Mouse (Mus musculus): ENCODE measurements around the gene Fcgr3. TPM values are rescaled to one million over a fixed set of nuclear protein-coding genes. Genes with fewer than 3 reads are reported as not detected.
"Not testable (repeated sequence)": the region's sequence is repeated elsewhere in the genome, so short reads cannot be mapped to it uniquely, and the experiment has no call there.

The Fcgr3 gene
- polyA plus RNA-seq, 1 experiment from 2014 or later = 10.4 TPM

- Histone ChIP-seq H3K36me3 (no peaks in the 10 kb centered on the region), H3K4me1 (replicated peaks) (peaks cover 2% of the 10 kb centered on the region), H3K27me3 (no peaks in the 10 kb centered on the region), H3K9me3 (replicated peaks) (no peaks in the 10 kb centered on the region), H3K9ac (peak overlapping the region; percentile 61), H3K27ac (peak overlapping the region; percentile 71), H3K4me2 (peak overlapping the region; percentile 74), H3K4me3 (peak overlapping the region; percentile 72)
- WGBS = under 1% methylated on average over 40 of the region's 40 CpGs
- ATAC-seq (replicated peaks; ENCODE audit: insufficient number of reproducible peaks, insufficient read depth, low FRiP score, low read depth) = peak; percentile 87
Observed at GRCm38 (mm10) chr1:171101733-171102546, 37.2 kb upstream of the Fcgr3 start.

- H3K27me3 ChIP-seq = no peaks in the 10 kb centered on the region
- H3K9ac ChIP-seq = no peak overlapping the region
- H3K9me3 ChIP-seq (replicated peaks) = no peaks in the 10 kb centered on the region
- WGBS = 33% methylated on average over 2 of the region's 2 CpGs
- H3K27ac ChIP-seq = no peak overlapping the region
- H3K4me3 ChIP-seq = no peak overlapping the region
- no peak overlapping the region; the same call in 1 of the 2 replicates for H3K4me2 ChIP-seq
- no peak for ATAC-seq (replicated peaks; ENCODE audit: insufficient number of reproducible peaks, insufficient read depth, low FRiP score, low read depth)
- H3K36me3 ChIP-seq = no peaks in the 10 kb centered on the region
- H3K4me1 ChIP-seq (replicated peaks) = peaks cover 9% of the 10 kb centered on the region
Observed at GRCm38 (mm10) chr1:171101033-171101432, 36.3 kb upstream of the Fcgr3 start.

- WGBS = 40% methylated on average over 2 of the region's 2 CpGs
- no peaks in the 10 kb centered on the region for H3K27me3 ChIP-seq
Observed at GRCm38 (mm10) chr1:171097612-171098011, 32.9 kb upstream of the Fcgr3 start.

DNA sequence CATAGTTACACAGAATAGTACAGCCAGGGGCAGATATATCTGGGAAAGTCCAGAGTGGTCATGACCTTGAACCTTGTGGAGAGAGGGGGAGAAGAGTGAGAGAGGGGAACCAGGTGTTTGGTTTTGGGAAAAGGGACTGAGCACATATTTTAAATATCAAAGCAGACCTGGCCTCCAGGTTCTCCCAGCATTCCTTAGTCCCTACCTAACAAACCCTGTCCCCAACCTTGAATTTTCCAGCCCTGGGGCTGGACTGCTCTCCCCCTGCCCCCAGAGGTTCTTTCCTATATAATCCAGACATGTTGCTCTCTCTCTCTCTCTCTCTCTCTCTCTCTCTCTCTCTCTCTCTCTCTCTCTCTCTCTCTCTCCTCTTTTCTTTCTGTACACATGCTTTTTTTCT is 32.4 kb upstream of the Fcgr3 start:
- no peak overlapping the region for H3K4me2 ChIP-seq
- no peak overlapping the region for H3K9ac ChIP-seq
- H3K27ac ChIP-seq = no peak overlapping the region
- no peaks in the 10 kb centered on the region for H3K9me3 ChIP-seq (replicated peaks)
- no peak overlapping the region for H3K4me3 ChIP-seq
- no peak for ATAC-seq (replicated peaks; ENCODE audit: insufficient number of reproducible peaks, insufficient read depth, low FRiP score, low read depth)
- H3K27me3 ChIP-seq = no peaks in the 10 kb centered on the region
- H3K36me3 ChIP-seq = no peaks in the 10 kb centered on the region
- H3K4me1 ChIP-seq (replicated peaks) = peaks cover 10% of the 10 kb centered on the region

More at GRCm38 (mm10) chr1:171097612-171098011, 32.9 kb upstream of the Fcgr3 start:
- Histone ChIP-seq H3K4me2 (no peak overlapping the region), H3K36me3 (no peaks in the 10 kb centered on the region), H3K4me1 (replicated peaks) (peaks cover 10% of the 10 kb centered on the region), H3K27ac (no peak overlapping the region), H3K9me3 (replicated peaks) (no peaks in the 10 kb centered on the region), H3K4me3 (no peak overlapping the region), H3K9ac (no peak overlapping the region)
- no peak for ATAC-seq (replicated peaks; ENCODE audit: insufficient number of reproducible peaks, insufficient read depth, low FRiP score, low read depth)

- Histone ChIP-seq H3K9me3 (replicated peaks) (no peaks in the 10 kb centered on the region), H3K36me3 (no peaks in the 10 kb centered on the region), H3K4me2 (peak overlapping the region; percentile 34), H3K27ac (no peak overlapping the region), H3K27me3 (no peaks in the 10 kb centered on the region), H3K9ac (no peak overlapping the region), H3K4me1 (replicated peaks) (peaks cover 10% of the 10 kb centered on the region), H3K4me3 (0 out of 2 replicates have a peak overlapping the region, but pooled peaks have one; percentile 5)
- 25% methylated on average over 10 of the region's 10 CpGs for WGBS
- ATAC-seq (replicated peaks; ENCODE audit: insufficient number of reproducible peaks, insufficient read depth, low FRiP score, low read depth) = no peak
Observed at GRCm38 (mm10) chr1:171096110-171096964, 31.6 kb upstream of the Fcgr3 start.

DNA sequence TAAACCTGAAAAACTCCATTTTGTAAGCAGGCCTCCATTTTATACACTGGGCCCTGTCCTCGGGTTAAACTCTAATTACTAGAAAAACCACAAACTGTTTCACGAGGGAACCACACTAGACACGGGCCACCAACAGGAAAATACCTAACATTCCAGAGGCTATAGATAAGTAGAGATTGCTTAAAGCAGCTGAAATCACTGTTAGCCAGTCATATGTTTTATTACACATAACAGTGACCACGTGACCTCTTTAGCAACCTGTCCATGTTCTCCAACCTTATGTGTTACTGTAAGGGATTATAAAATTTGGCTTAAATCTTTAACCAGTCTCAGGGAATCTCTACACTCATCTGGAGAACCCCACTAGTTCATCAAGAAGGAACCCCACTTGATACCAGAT is 29.7 kb upstream of the Fcgr3 start:
- no peaks in the 10 kb centered on the region for H3K36me3 ChIP-seq
- H3K27ac ChIP-seq = no peak overlapping the region
- H3K4me2 ChIP-seq = no peak overlapping the region
- H3K4me3 ChIP-seq = no peak overlapping the region
- H3K4me1 ChIP-seq (replicated peaks) = peaks cover 10% of the 10 kb centered on the region
- H3K9me3 ChIP-seq (replicated peaks) = no peaks in the 10 kb centered on the region
- H3K27me3 ChIP-seq = no peaks in the 10 kb centered on the region
- no peak overlapping the region for H3K9ac ChIP-seq
- ATAC-seq (replicated peaks; ENCODE audit: insufficient number of reproducible peaks, insufficient read depth, low FRiP score, low read depth) = no peak
- 42% methylated on average over 4 of the region's 4 CpGs for WGBS

GRCm38 (mm10) chr1:171090761-171091160 is 26.0 kb upstream of the Fcgr3 start:
- Histone ChIP-seq H3K4me3 (no peak overlapping the region), H3K9ac (no peak overlapping the region), H3K4me2 (no peak overlapping the region), H3K27me3 (peaks cover 12% of the 10 kb centered on the region), H3K36me3 (no peaks in the 10 kb centered on the region), H3K27ac (no peak overlapping the region), H3K9me3 (replicated peaks) (no peaks in the 10 kb centered on the region), H3K4me1 (replicated peaks) (peaks cover 9% of the 10 kb centered on the region)
- no peak for ATAC-seq (replicated peaks; ENCODE audit: insufficient number of reproducible peaks, insufficient read depth, low FRiP score, low read depth)
- WGBS = 43% methylated on average over 2 of the region's 2 CpGs

DNA sequence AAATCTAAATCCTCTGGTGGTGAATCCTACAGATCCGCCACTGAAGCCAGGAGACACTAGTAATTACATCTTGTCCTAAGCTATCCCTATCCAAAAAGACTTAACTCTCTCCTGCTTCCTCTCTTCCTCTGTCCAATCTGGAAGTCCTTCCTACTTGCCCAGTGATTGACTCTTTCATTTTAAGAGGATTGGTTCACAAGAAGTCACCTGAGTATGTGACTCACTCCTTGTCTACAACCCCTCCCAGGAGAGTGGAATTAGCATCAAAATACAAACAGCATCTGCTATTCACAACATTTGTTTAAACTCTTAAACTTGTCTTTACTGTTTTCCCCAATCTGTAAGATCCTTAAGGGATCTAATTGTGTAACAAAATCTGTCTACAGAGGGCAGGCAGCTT is 25.2 kb upstream of the Fcgr3 start:
- no peak for ATAC-seq (replicated peaks; ENCODE audit: insufficient number of reproducible peaks, insufficient read depth, low FRiP score, low read depth)
- peaks cover 12% of the 10 kb centered on the region for H3K4me1 ChIP-seq (replicated peaks)
- no peak overlapping the region for H3K4me3 ChIP-seq
- no peaks in the 10 kb centered on the region for H3K9me3 ChIP-seq (replicated peaks)
- H3K27ac ChIP-seq = no peak overlapping the region
- peaks cover 15% of the 10 kb centered on the region for H3K27me3 ChIP-seq
- 89% methylated on average over 1 of the region's 1 CpGs for WGBS
- H3K9ac ChIP-seq = no peak overlapping the region
- H3K36me3 ChIP-seq = no peaks in the 10 kb centered on the region
- H3K4me2 ChIP-seq = no peak overlapping the region

DNA sequence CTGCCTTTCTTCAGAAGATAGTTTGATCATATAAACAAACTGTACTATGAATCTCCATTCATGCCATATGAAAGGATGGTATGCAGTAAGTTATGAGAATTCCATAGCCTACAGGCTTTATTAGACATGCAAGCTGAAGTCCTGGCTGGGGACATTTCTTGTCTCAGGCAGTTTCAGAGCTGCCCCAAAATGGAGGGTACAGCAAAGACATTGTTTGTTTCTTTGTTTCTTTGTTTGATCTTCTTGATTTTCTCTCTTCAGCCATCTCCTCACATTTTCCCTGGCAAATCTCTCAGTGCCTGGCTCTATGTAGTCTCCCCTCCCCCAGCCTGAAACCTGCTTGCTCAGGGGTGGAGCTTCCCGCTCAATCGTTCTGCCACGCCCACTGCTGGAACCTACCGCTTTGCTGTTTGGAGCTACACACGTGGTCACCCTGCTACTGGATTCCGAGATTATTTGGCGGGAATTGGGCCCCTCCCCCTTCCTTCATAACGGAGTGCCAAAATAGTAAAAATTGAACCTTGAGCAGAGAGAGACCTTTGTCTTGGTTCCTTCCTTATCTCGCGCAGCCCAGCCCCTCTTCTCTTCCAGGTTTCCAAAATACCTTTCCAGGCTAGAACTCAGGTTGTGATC is 23.6 kb upstream of the Fcgr3 start:
- H3K4me3 ChIP-seq = peak overlapping the region; percentile 10; the same call in 1 of the 2 replicates
- not testable (repeated sequence) for H3K9ac ChIP-seq; H3K36me3 ChIP-seq; H3K9me3 ChIP-seq (replicated peaks); ATAC-seq (replicated peaks; ENCODE audit: insufficient number of reproducible peaks, insufficient read depth, low FRiP score, low read depth); H3K27ac ChIP-seq
- WGBS = 4% methylated on average over 10 of the region's 10 CpGs
- H3K4me1 ChIP-seq (replicated peaks) = peaks cover 12% of the 10 kb centered on the region
- H3K27me3 ChIP-seq = peaks cover 15% of the 10 kb centered on the region
- peak overlapping the region; percentile 33 for H3K4me2 ChIP-seq

GRCm38 (mm10) chr1:171085718-171086117 is 21.0 kb upstream of the Fcgr3 start:
- Histone ChIP-seq H3K36me3 (no peaks in the 10 kb centered on the region), H3K4me1 (replicated peaks) (peaks cover 12% of the 10 kb centered on the region), H3K27ac (no peak overlapping the region), H3K9me3 (replicated peaks) (no peaks in the 10 kb centered on the region), H3K27me3 (peaks cover 22% of the 10 kb centered on the region), H3K4me3 (peak overlapping the region; percentile 55), H3K9ac (0 out of 2 replicates have a peak overlapping the region, but pooled peaks have one; percentile 36), H3K4me2 (peak overlapping the region; percentile 92)
- no peak for ATAC-seq (replicated peaks; ENCODE audit: insufficient number of reproducible peaks, insufficient read depth, low FRiP score, low read depth)
- 2% methylated on average over 26 of the region's 26 CpGs for WGBS
